Mouse (Mus musculus): ENCODE results near the gene Agtr2. TPM values are rescaled to one million over a fixed set of nuclear protein-coding genes. Genes with fewer than 3 reads are reported as not detected.
"Not testable (repeated sequence)": the region's sequence is repeated elsewhere in the genome, so short reads cannot be mapped to it uniquely, and the experiment has no call there.

The Agtr2 gene
- polyA plus RNA-seq (2015; fragmentation: Nextera tagmentation; extraction: Ambion mirVana), result 1.1 and 2.6 TPM in 2 replicates

- Histone ChIP-seq H3K27me3 (replicated peaks) (no peaks in the 10 kb centered on the region), H3K4me2 (no peak within 1 kb of the TSS), H3K27ac (replicated peaks) (no peak within 1 kb of the TSS), H3K9me3 (0 out of 2 replicates have a peak, but pooled peaks cover 3% of the 10 kb centered on the region), H3K36me3 (no peaks in the 10 kb centered on the region), H3K4me1 (no peaks in the 10 kb centered on the region), H3K4me3 (no peak within 1 kb of the TSS), H3K9ac (no peak within 1 kb of the TSS)
- no peak for ATAC-seq (ENCODE audit: extremely low read depth, insufficient number of reproducible peaks, low FRiP score, low TSS enrichment)
- 63% methylated on average over 5 of the region's 5 CpGs for WGBS
Observed at GRCm38 (mm10) chrX:21484414-21484813, at the start of gene Agtr2. TSS of gene Agtr2 (plus strand) at chrX:21484544.

- H3K27me3 ChIP-seq (replicated peaks), result no peaks in the 10 kb centered on the region
- no peaks in the 10 kb centered on the region for H3K9me3 ChIP-seq
- ATAC-seq (ENCODE audit: extremely low read depth, insufficient number of reproducible peaks, low FRiP score, low TSS enrichment), result no peak
- H3K36me3 ChIP-seq, result no peaks in the 10 kb centered on the region
- 24% methylated on average over 3 of the region's 3 CpGs for WGBS
- no peak overlapping the region for H3K4me2 ChIP-seq
- H3K27ac ChIP-seq (replicated peaks), result no peak overlapping the region
- H3K9ac ChIP-seq, result no peak overlapping the region
- H3K4me3 ChIP-seq, result no peak overlapping the region
- H3K4me1 ChIP-seq, result no peaks in the 10 kb centered on the region
Observed at GRCm38 (mm10) chrX:21452519-21452918, 31.8 kb upstream of the Agtr2 start.

- no peak overlapping the region for H3K27ac ChIP-seq (replicated peaks)
- 56% methylated on average over 2 of the region's 2 CpGs for WGBS
- H3K4me1 ChIP-seq, result no peaks in the 10 kb centered on the region
- H3K4me3 ChIP-seq, result no peak overlapping the region
- no peaks in the 10 kb centered on the region for H3K27me3 ChIP-seq (replicated peaks)
- ATAC-seq (ENCODE audit: extremely low read depth, insufficient number of reproducible peaks, low FRiP score, low TSS enrichment), result no peak
- no peak overlapping the region for H3K9ac ChIP-seq
- no peaks in the 10 kb centered on the region for H3K36me3 ChIP-seq
- H3K4me2 ChIP-seq, result no peak overlapping the region
- H3K9me3 ChIP-seq, result no peaks in the 10 kb centered on the region
Observed at GRCm38 (mm10) chrX:21488111-21488510, 3.8 kb downstream of the Agtr2 start.

GRCm38 (mm10) chrX:21500242-21500641 is 15.9 kb downstream of the Agtr2 start:
- Histone ChIP-seq H3K27me3 (replicated peaks) (no peaks in the 10 kb centered on the region), H3K27ac (replicated peaks) (no peak overlapping the region), H3K9ac (no peak overlapping the region), H3K4me1 (no peaks in the 10 kb centered on the region), H3K36me3 (no peaks in the 10 kb centered on the region), H3K4me2 (no peak overlapping the region), H3K9me3 (no peaks in the 10 kb centered on the region; the same call in 1 of the 2 replicates), H3K4me3 (no peak overlapping the region)
- ATAC-seq (ENCODE audit: extremely low read depth, insufficient number of reproducible peaks, low FRiP score, low TSS enrichment), result no peak
- 22% methylated on average over 2 of the region's 2 CpGs for WGBS

GRCm38 (mm10) chrX:21507333-21507732 is 23.0 kb downstream of the Agtr2 start:
- not testable (repeated sequence) for H3K9me3 ChIP-seq; H3K4me2 ChIP-seq; H3K36me3 ChIP-seq; ATAC-seq (ENCODE audit: extremely low read depth, insufficient number of reproducible peaks, low FRiP score, low TSS enrichment); H3K4me3 ChIP-seq; H3K27me3 ChIP-seq (replicated peaks); H3K4me1 ChIP-seq; H3K9ac ChIP-seq; H3K27ac ChIP-seq (replicated peaks)
- 54% methylated on average over 2 of the region's 2 CpGs for WGBS

GRCm38 (mm10) chrX:21522590-21522989 is 38.2 kb downstream of the Agtr2 start:
- no peaks in the 10 kb centered on the region for H3K4me1 ChIP-seq
- H3K4me3 ChIP-seq, result no peak overlapping the region
- H3K27me3 ChIP-seq (replicated peaks), result no peaks in the 10 kb centered on the region
- ATAC-seq (ENCODE audit: extremely low read depth, insufficient number of reproducible peaks, low FRiP score, low TSS enrichment), result no peak
- WGBS, result 73% methylated on average over 4 of the region's 4 CpGs
- no peaks in the 10 kb centered on the region for H3K9me3 ChIP-seq
- no peaks in the 10 kb centered on the region for H3K36me3 ChIP-seq
- no peak overlapping the region for H3K4me2 ChIP-seq
- H3K9ac ChIP-seq, result no peak overlapping the region
- H3K27ac ChIP-seq (replicated peaks), result no peak overlapping the region

Other genes with a start within 250 kb of the Agtr2 start
- gene Slc6a14, start 230.4 kb downstream of the Agtr2 start, polyA plus RNA-seq (2015; fragmentation: Nextera tagmentation; extraction: Ambion mirVana), result 0.13 TPM in 1 of 2 replicates, not detected in the other